Mouse (Mus musculus) bone marrow, adult 2 months (tissue): ENCODE results near the gene Prdm2.

Experiments
- CTCF ChIP-seq: fragments of 200-500 bp; IDR thresholded peaks from 2 replicates; pipeline ENCODE4 v1.5.1; 2011; ENCODE audit warnings: low read length, control low read depth; ENCODE audit not compliant: control insufficient read depth, insufficient read depth
- POLR2A ChIP-seq: fragments of 200-500 bp; IDR thresholded peaks from 2 replicates; pipeline ENCODE4 v1.6.1; 2011; ENCODE audit warnings: low read depth, mild to moderate bottlenecking, control low read depth, low read length, borderline replicate concordance; ENCODE audit not compliant: control insufficient read depth

DNA sequence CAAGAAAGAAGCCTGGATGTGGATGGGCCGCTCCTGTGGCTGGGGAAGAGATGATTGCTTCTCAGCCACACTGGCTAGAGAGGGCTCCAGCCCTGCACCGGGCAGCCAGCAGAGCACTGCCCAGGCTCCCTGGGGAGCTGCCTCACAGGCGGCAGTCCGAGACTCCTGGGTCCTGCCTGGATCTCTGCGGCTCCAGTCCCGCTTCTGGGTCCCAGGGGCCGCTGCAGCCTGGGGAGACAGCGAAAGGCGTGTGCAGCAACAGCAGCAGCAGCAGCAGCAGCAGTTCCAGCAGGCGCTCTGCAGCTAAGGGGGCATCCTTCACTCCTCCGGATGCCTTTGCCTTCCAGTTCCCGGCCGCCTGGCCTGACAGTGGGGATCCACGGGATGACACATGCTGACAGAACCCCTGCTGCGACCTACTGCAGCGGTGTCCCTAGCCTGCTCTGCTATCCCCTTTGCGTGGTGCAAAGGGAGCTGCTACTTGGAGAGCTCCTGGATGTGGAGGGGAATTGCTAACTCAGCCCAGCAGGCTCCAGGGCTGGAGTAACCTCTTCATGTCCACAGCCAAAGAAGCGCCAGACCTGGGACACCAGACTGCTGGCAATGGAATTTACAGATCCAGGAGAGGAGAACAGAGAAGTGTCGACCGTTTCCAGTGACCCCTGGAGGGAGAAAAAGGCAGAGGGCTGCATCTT lies 138.6 kb downstream of the Prdm2 start:
- TF ChIP-seq CTCF (no peak), POLR2A (no peak)
